Mouse (Mus musculus) 3T3-L1 (cell line): ENCODE results near the gene Igf2r.
A peak's percentile ranks its signal among the peaks of the same experiment; 100 is the strongest.

Source experiments
- DNase-seq: peaks from one replicate; pipeline ENCODE4 v3.0.0-alpha.2; 2015; ENCODE audit warnings: low read depth, low spot score

Gene Igf2r

GRCm38 (mm10) chr17:12769380-12769921, at the start of gene Igf2r:
Igf2r (minus strand) TSS chr17:12769664.
- DNase-seq: peak; percentile 73

DNA sequence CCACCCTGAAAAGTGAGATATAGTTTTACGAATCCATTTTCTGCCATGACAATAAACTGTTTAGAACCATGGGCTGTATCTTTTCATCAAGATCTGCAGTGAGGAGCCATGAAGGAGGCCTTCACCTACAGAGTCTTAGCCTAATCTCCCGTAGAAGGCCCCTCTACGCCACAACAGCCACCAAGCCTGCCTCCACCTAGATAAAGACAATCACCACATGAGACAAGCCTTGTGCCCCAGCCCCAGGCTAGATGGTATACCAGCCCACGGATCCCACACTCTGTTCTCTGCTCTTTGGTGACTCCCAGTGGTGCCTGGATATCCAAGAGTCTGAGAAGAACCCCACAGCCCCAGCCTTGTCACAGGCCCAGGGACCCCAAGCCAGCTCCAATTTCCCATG, 46.4 kb upstream of the Igf2r start:
- no peak for DNase-seq

DNA sequence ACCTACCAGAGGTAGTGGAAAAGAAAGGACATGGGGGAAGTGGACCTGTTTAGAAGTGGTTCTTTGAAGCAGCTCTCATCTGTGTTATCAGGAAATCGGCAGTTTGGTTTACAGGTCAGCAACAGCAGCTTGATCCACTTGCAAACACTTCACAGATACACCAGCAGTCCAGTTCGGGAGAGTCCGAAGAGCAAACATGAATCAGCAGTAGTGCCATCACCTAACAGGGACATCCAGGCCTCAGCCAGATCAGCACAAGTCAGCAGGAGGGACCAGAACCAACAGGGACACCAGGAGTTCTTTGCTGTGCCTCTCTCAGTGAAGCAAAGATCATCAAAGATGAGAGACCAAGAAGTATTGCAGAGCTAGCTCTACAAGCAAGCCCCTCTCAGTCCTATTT, 45.0 kb upstream of the Igf2r start:
- DNase-seq: no peak

GRCm38 (mm10) chr17:12810973-12811303, 41.5 kb upstream of the Igf2r start:
- no peak for DNase-seq

- peak; percentile 87 for DNase-seq
Measured at GRCm38 (mm10) chr17:12810103-12810972, 40.9 kb upstream of the Igf2r start.

- DNase-seq: no peak
Measured at GRCm38 (mm10) chr17:12808851-12809250, 39.4 kb upstream of the Igf2r start.

DNA sequence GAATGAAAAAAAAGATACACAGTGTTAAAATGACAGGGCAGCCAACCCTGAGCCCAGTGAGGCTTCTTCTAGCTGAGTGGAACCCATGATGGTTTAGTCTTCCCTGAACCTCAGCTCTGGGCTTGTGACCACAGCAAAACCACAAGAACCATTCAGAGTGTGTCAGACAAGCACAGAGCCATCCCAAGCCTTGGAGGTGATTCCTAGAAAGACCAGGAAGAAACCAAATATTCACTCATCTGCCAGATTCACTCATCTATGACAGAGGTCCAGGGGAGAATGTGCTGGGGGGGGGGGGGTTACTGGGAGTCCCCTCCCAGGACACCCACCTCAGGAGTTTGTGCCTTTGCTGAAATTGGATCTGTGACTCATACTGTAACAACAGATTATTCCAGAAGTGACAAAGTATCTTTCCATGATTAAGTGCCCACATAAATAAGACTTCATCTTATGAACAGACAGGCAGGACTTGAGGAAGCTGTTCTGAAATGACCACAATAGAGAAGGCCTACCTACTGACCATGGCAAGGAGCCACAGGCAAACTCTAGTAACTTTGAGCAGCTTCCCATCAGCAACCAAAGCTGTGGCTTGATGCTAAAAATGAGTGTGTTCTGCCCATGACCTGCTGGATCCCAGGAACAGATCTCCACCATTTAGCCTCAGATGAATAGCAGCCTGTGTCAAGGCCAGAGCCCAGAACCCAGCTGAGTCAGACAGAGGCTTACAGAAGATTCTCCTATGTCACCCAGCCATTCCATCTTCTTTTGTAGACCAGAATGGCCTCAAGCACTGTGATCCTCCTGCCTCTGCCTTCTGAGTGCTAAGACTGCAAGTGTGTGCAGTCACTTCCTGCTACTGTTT, 35.4 kb upstream of the Igf2r start:
- DNase-seq: peak; percentile 82

GRCm38 (mm10) chr17:12801861-12802540, 32.5 kb upstream of the Igf2r start:
- no peak for DNase-seq

DNA sequence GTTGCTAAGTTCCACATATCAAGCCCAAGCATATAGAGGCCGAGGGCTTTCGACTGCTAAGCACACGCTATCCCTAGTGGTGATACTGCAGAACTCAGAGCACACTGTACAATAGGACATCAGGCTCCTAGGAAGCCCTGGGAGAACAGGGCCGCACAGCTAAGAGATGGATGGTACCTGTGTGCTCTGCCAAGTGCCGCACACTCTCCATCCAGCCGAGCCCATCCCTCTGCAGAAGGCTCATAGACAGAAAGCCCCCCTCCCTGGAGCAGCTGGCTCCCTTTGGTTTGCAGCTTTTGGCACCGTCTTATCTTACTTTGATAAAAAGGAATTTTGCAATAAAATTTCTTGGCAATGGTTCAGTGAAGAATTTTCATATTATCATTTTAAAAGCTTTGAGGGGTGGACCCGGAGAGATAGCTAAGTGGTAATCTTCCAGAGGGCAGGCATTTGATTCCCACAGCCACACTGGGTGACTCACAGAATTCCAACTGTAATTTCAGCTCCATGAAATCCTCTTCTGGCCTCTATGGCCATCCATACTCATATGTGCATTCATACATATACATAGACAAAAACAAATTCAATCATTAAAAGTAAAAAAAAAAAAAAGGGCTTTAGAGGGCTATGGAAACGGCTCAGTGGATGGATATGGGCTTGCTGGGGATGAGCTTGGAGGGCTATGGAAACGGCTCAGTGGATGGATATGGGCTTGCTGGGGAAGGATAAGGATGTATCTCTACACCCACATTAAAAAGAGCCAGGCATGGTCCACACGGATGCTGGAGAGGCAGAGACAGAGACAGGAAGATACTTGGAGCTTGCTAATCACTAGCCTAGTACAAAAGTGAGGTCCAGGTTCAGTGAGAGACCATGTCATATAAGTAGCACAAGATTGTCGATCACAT, 30.2 kb upstream of the Igf2r start:
- DNase-seq: no peak

DNA sequence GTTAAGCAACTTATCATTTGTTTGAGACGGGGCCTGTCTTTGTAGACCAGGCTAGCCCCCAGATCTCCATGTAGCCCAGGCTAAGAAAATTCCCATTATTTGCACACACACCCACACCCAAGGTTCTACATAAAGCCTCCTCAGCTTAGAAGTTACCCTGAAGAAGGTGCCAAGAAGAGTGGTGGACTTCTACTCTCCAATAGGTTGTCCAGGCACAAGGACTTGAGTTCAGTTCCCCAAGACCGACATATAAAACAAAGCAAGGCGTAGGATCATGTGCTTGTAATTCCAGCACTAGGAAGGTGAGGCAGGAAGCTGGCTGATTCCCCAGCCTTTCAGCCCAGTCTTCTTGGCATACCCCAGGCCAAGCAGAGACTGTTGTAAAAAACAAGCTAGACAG, 29.1 kb upstream of the Igf2r start:
- DNase-seq: no peak

DNA sequence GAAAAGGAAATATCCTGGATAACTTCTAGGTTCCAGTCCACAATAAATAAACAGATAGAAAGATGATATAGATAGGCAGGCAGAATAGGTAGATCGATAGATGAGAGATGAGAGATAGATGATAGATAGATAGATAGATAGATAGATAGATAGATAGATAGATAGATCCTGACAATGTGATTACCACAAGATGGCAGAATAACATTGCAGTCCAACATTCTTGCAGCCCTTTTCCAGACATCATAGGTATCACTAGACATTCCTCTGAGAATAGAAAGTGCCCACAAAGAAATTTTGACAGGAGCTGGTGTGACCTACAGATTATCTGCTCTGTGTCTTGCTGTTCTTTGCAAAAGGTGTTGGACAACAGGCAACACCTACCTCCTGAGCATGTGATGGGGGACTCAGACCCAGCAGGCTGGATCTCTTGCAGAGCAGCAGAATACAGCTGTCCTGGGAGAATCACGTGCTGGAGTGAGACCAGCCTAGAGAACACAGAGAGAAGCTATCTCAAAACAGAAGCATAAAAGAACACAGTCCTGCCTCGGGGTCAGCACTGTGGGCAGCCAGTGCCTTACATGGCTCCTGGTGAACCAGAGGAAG, 28.1 kb upstream of the Igf2r start:
- no peak for DNase-seq

DNA sequence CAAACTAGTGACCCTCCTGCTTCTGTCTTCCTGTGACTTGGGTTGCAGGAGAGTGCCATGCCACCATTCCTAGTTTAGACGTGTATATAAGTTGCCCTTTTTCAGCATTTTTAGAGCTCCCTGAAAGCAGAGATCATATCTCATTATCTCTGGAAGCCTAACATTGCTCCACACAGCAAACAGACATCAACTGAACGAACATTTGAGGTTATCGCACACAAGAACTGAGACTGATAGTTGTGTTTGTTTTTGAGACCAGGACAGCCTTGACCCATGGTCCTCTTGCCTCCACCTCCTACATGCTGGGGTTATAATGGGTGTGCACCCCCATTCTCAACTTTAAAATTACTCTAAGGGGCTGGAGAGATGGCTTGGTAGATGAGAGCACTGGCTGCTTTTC, 27.2 kb upstream of the Igf2r start:
- DNase-seq: no peak

DNA sequence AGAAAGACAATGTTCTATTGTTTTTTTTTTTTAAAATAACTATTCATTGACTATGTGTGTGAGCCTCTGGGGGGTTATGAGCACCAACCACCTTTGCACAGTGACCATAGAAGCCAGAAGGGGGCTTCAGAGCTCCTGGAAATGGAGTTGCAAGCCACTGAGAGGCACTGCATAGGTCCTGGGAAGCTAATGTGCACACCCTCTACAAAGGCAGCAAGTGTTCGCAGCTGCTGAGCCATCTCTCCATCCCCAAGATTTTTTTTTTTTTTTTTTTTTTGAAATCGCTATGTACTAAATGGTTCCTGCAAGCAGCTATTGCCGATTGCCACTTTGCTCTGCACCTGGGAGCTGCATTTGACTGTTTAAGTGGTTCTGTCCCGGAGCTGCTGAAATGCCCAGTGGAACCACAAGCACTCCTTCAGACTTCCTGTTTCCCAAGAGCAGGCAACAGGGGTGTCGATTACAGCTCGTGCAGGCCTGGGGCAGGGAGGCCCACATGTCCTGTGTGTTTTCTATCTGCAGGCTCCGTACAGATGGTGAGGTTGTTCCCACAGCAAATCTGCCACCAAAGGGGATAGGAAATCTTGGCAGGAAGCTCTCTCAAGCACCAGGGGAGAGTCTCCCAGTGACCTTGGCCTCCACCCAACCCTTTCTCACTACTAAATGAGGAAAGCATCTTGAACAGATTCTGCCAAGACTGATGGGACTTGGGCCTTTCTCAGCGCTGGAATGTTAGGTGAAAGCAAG, 24.4 kb upstream of the Igf2r start:
- DNase-seq: peak; percentile 83

DNA sequence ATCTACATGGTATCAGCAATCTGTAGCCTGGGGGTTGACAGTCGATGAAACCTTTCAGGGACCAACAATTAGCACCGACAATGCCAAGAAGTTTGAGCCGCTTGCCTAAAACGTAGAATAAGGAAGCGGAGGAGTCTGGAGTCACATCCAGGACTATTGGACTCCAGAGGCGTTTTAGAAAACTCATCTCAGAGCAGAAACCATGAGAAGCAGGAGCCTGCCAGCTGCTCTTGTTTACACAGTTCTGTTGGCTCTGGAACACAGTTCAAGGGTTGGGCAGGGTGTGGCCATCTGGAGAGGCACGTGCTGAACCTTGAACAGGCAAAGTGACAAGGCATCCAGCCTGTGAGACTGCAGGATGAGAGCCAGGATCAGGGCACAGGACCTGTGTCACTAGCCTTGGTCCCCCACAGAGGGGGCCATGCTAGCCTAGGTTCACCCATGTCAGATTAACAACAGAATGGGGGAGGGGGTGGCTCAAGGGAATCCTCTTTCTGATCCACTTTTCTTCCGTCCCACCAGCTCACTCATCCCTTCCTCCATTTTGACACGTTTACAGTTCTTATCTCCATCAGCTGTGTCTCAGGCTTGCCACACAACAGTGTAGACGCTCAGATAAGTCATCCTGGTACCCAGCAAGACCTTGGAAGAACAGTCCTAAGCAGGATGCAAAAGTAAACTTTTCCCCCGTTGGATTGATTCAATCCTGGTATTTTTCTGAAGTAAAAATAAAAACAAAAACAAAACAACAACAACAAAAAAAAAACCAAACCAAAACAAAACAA, 23.1 kb upstream of the Igf2r start:
- peak; percentile 65 for DNase-seq

DNA sequence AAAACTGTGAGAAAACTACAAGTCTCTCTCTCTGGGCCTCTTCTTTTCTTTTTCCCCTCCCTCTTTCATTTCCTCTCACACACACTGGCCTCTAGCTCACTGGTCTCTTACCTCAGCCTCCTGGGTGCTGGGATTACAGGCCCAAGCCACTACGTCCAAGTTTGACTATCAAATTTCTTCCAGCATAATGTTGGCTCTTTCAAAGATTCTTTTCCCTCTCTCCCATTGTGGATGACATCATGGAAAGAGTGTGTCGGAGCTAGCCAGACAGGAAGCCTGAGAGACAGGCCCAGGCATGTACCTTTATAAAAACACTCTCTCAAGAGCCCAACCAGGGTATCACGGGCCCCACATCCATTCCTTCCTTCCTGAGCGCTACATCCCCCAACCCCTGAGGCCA, 22.0 kb upstream of the Igf2r start:
- peak; percentile 95 for DNase-seq

DNA sequence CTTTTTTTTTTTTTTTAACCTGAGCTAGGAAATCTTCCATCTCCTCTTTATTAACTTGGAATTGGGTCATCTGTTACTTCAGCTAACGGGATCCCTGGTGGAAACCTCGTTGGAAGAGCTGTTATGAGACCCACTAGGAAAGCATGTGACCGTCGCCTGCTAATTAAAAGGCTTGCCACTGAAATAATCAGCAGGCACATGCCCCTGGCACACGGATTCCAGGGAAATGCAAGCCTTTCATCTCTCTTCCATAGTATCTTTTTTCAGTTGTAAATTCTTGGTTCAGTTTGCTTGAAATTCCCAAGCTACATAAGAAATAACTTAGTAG, 21.6 kb upstream of the Igf2r start:
- DNase-seq: no peak

- peak; percentile 59 for DNase-seq
Measured at GRCm38 (mm10) chr17:12790353-12791078, 21.1 kb upstream of the Igf2r start.
